Mouse (Mus musculus): ENCODE results near the gene Ppp1r14a. TPM values are rescaled to one million over a fixed set of nuclear protein-coding genes. Genes with fewer than 3 reads are reported as not detected.

Ppp1r14a gene
- total and polyA plus RNA-seq, 3 experiments, result 3.8 to 7.1 TPM; not detected in 1

DNA sequence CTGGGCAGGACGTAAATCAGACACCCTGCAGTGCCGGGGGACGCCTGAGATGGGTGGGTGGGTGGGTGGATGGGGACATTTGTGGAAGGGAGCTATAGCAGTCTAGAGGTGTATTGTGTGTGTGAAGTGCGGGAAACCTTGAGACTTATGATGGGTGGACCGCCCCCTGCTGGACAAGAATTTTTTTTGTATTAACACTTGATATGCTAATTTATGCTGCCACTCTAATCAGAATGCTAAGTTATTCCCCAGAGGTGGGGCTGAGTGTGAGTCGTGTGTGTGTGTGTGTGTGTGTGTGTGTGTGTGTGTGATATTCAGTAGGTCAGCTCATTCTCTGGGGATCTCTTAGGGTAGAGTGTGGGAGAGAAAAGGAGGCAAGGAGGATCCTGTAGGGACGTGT is 17.5 kb downstream of the Ppp1r14a start:
- TF ChIP-seq ETS1 (IDR thresholded peaks at IDR 0.05; ENCODE audit: low read depth, low read length) (no peak), HCFC1 (IDR thresholded peaks at IDR 0.05; ENCODE audit: low read depth, low read length) (peak; percentile 52), CHD1 (IDR thresholded peaks at IDR 0.05; ENCODE audit: low read depth, low read length) (no peak), MAZ (IDR thresholded peaks at IDR 0.05; ENCODE audit: low read depth, low read length) (no peak), POLR2AphosphoS5 (IDR thresholded peaks at IDR 0.05; ENCODE audit: borderline replicate concordance, low read depth, low read length) (no peak), GATA1 (IDR thresholded peaks at IDR 0.05; ENCODE audit: low read depth, low read length) (0 out of 2 replicates have a peak, but pooled peaks have one; percentile 5), MAX (IDR thresholded peaks at IDR 0.05; ENCODE audit: low read length) (no peak), GABPA (IDR thresholded peaks at IDR 0.05; ENCODE audit: low read depth, low read length) (no peak), BHLHE40 (IDR thresholded peaks at IDR 0.05; ENCODE audit: borderline replicate concordance, low read depth, low read length) (no peak), POLR2AphosphoS2 (IDR thresholded peaks at IDR 0.05; ENCODE audit: low read length) (no peak), EP300 (IDR thresholded peaks at IDR 0.05; ENCODE audit: low read depth in 1 of 2, low read length in 2 of 2) (no peak), JUND (IDR thresholded peaks at IDR 0.05; ENCODE audit: low read depth, low read length) (no peak), ZNF384 (IDR thresholded peaks at IDR 0.05; ENCODE audit: low read depth, low read length) (peak; percentile 43; the same call in 1 of the 2 replicates), SIN3A (IDR thresholded peaks at IDR 0.05; ENCODE audit: low read length) (no peak), E2F4 (IDR thresholded peaks at IDR 0.05; ENCODE audit: borderline replicate concordance, low read depth, low read length) (no peak), NRF1 (IDR thresholded peaks at IDR 0.05; ENCODE audit: insufficient read depth, low read depth, low read length, poor library complexity, severe bottlenecking) (no peak), USF2 (IDR thresholded peaks at IDR 0.05; ENCODE audit: borderline replicate concordance in 1 of 2, insufficient read depth in 1 of 2, low read depth in 1 of 2, low read length in 2 of 2) (no peak), UBTF (IDR thresholded peaks at IDR 0.05; ENCODE audit: borderline replicate concordance, insufficient read depth, low read depth, low read length) (no peak), CHD2 (IDR thresholded peaks at IDR 0.05; ENCODE audit: low read length) (no peak), CTCF (IDR thresholded peaks at IDR 0.05 in 2 of 3, conservative IDR thresholded peaks at IDR 0.05 in 1 of 3; ENCODE audit: control insufficient read depth in 1 of 3, insufficient read depth in 1 of 3, low read depth in 2 of 3, low read length in 3 of 3, poor library complexity in 1 of 3, severe bottlenecking in 1 of 3) (peak; percentile 38 to 68 (median 53); a peak in 5 of 6 replicates), MYB (IDR thresholded peaks at IDR 0.05; ENCODE audit: low read depth, low read length) (no peak), NELFE (IDR thresholded peaks at IDR 0.05; ENCODE audit: low read depth, low read length) (no peak), RAD21 (IDR thresholded peaks at IDR 0.05; ENCODE audit: low read depth, low read length) (peak; percentile 17), TAL1 (IDR thresholded peaks at IDR 0.05; ENCODE audit: low read length) (no peak), ZKSCAN1 (IDR thresholded peaks at IDR 0.05; ENCODE audit: low read depth, low read length) (no peak), SMC3 (IDR thresholded peaks at IDR 0.05; ENCODE audit: low read depth, low read length) (peak; percentile 41; the same call in 1 of the 2 replicates), TBP (IDR thresholded peaks at IDR 0.05; ENCODE audit: low read depth, low read length) (no peak), MEF2A (IDR thresholded peaks at IDR 0.05; ENCODE audit: extremely low read depth, insufficient replicate concordance, low read depth, low read length, poor library complexity, severe bottlenecking) (no peak), KAT2A (conservative IDR thresholded peaks at IDR 0.05; ENCODE audit: low read depth, low read length) (no peak), ELF1 (IDR thresholded peaks at IDR 0.05; ENCODE audit: low read depth, low read length) (no peak), ZC3H11A (IDR thresholded peaks at IDR 0.05; ENCODE audit: low read depth, low read length) (no peak), ZMIZ1 (IDR thresholded peaks at IDR 0.05; ENCODE audit: low read depth, low read length) (no peak), TCF12 (IDR thresholded peaks at IDR 0.05; ENCODE audit: low read depth, low read length) (no peak), MAFK (IDR thresholded peaks at IDR 0.05; ENCODE audit: borderline replicate concordance, low read depth, low read length) (no peak)
- peak; percentile 91 for DNase-seq (ENCODE audit: low read depth, low spot score)
- H3K9me3 ChIP-seq (replicated peaks; ENCODE audit: insufficient read depth, low read length), result no peaks in the 10 kb centered on the region
- no peaks in the 10 kb centered on the region; the same call in none of the 2 replicates for H3K79me2 ChIP-seq (ENCODE audit: control insufficient read depth, insufficient read depth, low read length, poor library complexity)
- H3K4me1 ChIP-seq (ENCODE audit: control insufficient read depth in 1 of 2, insufficient read depth in 2 of 2, low read length in 2 of 2), result peaks cover 8 to 11% of the 10 kb centered on the region in 2 experiments
- peak overlapping the region; percentile 70 for H3K9ac ChIP-seq (ENCODE audit: control insufficient read depth, low read depth, low read length, poor library complexity, severe bottlenecking)
- peak overlapping the region; percentile 68; the same call in 1 of the 2 replicates for H3K27ac ChIP-seq (ENCODE audit: control insufficient read depth, low read depth, low read length)
- peak overlapping the region; percentile 73 to 81 for H3K4me3 ChIP-seq (ENCODE audit: control insufficient read depth in 1 of 2, insufficient read depth in 1 of 2, low read depth in 2 of 2, low read length in 2 of 2)
- H3K27me3 ChIP-seq (ENCODE audit: control insufficient read depth in 1 of 2, insufficient read depth in 2 of 2, low read length in 2 of 2), result no peaks in the 10 kb centered on the region
- peaks cover 0 to 8% of the 10 kb centered on the region in 2 experiments; a peak in 2 of 4 replicates for H3K36me3 ChIP-seq (ENCODE audit: control insufficient read depth in 1 of 2, insufficient read depth in 2 of 2, low read length in 2 of 2)

Data from MEL (cell line).